Mouse (Mus musculus): ENCODE measurements around the gene Cldn6.

Gene Cldn6

DNA sequence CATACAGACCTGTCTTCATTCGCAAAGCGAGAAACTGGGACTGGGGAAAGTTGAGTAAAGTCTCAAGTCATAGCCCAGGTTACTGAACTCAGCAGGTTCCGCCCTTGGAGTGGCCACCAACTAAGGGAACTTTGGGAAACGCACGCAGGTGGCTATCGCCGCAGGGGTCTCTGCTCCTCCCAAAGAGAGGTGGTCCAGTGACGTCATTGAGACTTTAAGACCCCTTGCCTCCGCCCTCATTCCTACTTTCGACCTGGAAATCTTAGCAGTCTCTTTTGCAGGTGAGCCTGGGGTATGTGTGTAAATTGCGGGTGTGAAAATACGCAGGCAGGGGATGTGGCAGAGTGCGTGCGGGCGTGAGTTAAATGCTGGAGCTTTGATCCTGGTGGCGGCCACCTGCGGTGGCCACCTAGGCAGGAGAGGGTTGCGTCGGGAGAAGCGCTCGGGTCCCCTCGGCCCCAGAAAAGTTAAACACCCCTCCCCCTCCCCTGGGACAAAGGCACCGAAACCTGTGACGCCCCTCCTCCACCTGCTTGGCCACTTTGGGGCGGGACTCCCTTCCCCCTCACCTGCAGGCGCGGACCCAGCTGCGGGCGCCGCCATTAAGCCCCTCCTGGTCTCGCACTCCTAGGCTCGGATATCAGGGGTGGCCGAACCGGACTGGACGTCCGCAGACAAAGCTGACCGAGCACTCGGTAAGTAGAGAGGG, at the start of gene Cldn6:
Gene Cldn6 (plus strand): TSS at position 123 of the 709 bp plus-strand sequence.
- no peak for DNase-seq (ENCODE audit: low read depth, low spot score)

DNA sequence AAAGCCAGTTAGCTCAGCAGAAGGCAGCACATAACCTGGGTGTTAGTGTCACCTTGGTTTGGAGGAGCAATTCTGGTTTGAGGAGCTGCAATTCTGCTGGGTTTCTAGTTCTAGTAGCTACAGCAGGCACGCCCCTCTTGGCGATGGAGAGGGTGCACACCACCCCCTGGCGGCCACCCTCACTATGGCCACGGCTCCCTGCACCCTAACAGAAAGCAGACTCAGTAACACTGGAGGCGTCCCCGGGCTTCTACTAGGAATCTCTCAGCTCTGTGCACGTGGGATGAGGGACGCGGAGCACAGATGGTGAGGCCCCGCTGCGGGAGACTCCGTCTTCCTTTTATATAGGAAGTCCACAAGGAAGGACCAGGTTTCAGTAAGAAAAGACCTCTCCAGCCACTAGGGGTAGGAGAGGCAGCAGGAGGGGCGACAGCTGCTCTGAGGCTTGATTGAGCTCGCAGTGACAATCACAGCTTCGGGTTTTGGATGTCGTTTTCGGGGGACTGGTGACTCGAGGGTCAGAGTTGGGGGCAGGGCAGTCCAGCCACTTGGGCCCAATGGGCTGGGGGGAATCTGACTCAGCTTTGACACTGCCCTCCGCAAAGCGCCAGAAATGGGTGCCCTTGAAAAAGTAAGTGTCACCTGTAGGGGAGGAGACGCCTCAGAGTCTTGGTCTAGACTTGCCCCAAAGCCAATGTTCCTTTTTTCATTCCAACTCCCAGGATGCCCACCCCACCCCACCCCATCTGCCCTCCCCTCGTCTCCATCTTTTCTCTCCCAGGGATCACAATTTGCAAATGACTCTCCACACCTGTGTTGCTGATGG, 48.6 kb upstream of the Cldn6 start:
- peak; percentile 90 for DNase-seq (ENCODE audit: low read depth, low spot score)

GRCm38 (mm10) chr17:23631241-23631640, 47.8 kb upstream of the Cldn6 start:
- no peak for DNase-seq (ENCODE audit: low read depth, low spot score)

DNA sequence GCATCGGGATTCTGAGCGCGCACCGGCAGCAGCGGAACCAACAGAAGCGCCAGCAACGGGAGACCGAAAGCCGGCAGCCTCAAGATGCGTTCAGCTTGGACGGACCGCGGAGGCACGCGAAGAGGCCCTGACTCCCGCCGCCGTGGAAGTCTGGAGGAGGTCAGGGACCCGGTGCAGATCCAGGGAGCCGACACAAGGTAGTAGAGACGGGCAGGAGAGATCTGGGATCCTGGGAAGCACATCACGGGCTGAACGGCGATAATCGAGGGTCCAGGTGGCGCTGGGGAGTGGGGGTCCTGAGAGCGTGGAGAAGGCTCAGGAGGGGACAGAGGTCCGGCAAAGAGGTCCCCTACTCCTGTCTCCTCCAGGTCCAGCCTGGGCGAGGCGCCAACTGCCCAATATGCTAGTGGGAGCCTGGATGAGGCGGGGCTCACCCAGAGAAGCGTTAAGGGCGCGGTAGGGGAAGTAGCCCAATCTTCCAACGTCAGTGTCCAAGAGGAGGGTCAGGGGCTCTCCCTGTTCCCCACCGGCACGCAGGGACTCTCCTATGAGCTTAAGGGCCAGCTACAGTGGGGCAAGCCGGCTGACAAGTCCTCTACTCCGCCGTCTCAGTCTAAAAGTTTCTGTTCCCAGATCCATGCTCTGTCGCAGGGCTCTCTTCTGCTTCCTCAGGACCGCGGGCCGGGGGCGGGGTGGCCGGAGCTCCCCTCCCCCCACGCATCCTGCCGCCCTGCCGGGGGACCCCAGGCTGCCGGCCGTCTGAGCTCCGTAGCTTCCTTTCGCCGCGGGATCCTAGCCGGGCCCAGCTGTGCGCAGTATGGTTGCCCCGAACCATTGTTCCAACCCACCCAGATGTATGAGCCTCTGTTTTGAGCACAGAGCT, 34.2 kb upstream of the Cldn6 start, which contains the start of gene Mmp25:
Gene Mmp25 (minus strand): TSS at position 665 of the 883 bp plus-strand sequence.
- DNase-seq (ENCODE audit: low read depth, low spot score), result no peak

GRCm38 (mm10) chr17:23645894-23646293, 33.2 kb upstream of the Cldn6 start:
- DNase-seq (ENCODE audit: low read depth, low spot score), result no peak

DNA sequence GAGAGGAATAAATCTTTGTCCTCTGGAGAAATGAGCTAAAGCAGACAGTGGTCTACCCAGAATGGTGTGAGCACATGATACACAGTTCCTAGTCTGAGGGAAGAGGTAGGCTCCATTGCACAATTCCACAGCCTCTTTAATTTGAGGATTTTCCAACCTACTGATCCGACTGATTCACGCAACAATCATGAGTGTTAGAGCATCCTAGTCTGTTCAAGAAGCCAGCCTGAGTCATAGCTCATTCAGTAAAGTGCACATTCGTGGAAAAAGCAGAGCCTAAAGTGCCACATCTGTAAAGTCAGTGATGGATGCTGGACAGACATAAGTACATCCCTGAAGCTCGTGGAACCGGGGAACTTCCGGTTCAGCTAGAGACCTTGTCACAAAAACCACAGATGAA, 27.7 kb upstream of the Cldn6 start:
- DNase-seq (ENCODE audit: low read depth, low spot score), result no peak

GRCm38 (mm10) chr17:23653324-23653723, 25.7 kb upstream of the Cldn6 start:
- no peak for DNase-seq (ENCODE audit: low read depth, low spot score)

GRCm38 (mm10) chr17:23654001-23654400, 25.0 kb upstream of the Cldn6 start:
- DNase-seq (ENCODE audit: low read depth, low spot score), result no peak

- DNase-seq (ENCODE audit: low read depth, low spot score), result no peak
Observed at GRCm38 (mm10) chr17:23654410-23654809, 24.6 kb upstream of the Cldn6 start.

GRCm38 (mm10) chr17:23658450-23658849, 20.6 kb upstream of the Cldn6 start:
- DNase-seq (ENCODE audit: low read depth, low spot score), result no peak

DNA sequence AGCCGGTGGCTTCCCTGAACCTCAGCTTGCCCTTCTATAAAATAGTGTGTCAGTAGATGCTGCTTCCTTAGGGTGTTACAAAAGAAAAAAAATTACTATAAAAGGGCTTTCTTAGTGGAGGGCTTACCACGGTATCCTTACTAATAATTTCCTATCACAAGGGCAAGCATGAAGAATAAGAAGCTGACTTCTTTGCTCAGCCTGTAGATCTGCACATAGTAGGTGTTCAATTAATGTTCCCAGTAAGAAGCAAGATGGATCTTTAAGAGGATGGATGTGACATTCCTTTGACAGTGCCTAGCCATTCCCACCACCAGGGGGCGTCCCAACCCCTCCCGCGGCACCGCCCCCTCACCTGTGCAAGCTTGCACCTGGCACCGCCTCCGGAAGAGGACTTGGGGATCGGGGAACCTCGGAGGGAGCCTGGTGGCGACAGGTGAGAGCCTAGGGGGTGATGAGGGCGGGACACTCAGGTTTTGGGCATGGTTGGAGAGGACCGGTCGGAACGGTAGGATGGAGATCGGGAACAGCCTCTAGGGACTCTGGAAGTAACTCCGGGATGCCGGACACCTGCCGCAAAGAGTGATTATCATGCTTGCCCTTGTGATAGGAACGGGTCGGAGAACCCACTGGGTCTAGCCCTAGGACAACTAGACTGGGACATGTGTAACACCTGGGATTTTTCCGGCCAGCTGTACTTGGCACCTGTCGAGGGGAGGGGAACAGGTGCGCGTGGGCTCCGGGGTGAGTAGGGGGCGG, 18.8 kb upstream of the Cldn6 start, which contains the start of gene Bicdl2:
Gene Bicdl2 (plus strand): TSS at position 390 of the 759 bp plus-strand sequence.
- peak; percentile 76 for DNase-seq (ENCODE audit: low read depth, low spot score)

- DNase-seq (ENCODE audit: low read depth, low spot score), result no peak
Observed at GRCm38 (mm10) chr17:23660876-23661200, 18.2 kb upstream of the Cldn6 start.

- DNase-seq (ENCODE audit: low read depth, low spot score), result peak; percentile 59
Observed at GRCm38 (mm10) chr17:23661526-23661925, 17.5 kb upstream of the Cldn6 start.

GRCm38 (mm10) chr17:23664556-23665021, 14.5 kb upstream of the Cldn6 start:
- DNase-seq (ENCODE audit: low read depth, low spot score), result peak; percentile 67

DNA sequence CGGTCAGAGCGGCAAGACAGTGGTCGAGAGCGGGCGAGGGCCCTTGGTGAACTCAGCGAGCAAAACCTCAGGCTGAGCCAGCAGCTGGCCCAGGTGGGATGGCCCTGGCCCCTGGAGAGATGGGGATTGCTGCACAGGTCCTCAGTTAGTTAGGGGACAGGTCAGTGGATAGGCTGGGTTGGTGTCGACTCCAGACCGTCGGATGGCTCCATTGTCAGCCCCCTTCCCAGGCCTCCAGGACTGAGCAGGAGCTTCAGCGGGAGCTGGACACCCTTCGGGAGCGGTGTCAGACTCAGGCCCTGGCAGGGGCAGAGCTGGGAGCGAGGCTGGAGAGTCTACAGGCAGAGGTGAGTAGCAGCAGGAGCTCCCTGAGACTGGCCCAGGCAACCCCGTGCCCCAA, 13.5 kb upstream of the Cldn6 start:
- DNase-seq (ENCODE audit: low read depth, low spot score), result no peak

DNA sequence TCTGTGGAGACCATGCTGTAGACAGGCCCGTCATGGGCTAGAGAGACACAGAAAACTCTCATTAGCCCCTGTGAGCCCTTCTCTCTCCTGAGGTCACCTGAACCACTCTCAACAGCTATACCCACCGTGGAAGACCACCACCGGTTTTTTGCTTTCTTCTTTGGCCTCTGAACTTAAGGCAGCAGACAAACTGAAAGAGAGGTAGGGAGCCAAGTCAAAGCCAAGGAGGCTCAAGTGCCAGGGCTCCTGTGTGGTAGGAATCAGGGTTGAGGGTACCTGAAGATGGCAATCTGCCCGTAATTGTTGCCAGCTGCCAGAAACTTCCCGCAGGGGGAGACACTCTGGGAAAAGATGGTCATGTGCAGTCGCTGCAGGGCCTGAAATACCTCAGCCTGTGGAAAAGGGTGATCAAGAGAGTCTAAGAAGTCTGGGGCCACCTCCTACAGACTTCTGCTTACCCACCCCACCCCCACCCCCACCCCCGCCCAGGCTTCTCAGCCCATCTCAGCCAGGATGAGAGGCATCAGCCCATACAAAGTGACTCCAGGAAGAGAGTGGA, 8.5 kb upstream of the Cldn6 start:
- no peak for DNase-seq (ENCODE audit: low read depth, low spot score)

DNA sequence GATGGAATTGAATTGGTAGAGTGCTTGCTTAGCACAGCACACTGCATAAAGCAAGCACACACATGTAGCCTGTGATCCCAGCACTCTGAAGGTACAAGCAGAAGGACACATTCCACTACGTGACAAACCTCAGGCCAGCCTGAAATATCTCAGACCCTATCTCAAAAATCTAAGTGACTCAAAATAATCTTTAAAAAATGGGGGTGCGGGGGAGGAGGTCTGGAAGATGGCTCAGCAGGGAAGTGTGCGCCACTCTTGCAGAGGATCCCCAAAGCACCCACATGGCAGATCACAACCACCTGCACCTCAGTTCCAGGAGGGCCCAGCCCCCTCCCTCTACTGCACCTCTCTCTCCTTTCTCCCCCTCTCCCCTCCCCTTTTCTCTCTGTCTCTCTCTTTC, 7.5 kb upstream of the Cldn6 start:
- no peak for DNase-seq (ENCODE audit: low read depth, low spot score)

- no peak for DNase-seq (ENCODE audit: low read depth, low spot score)
Observed at GRCm38 (mm10) chr17:23672761-23673160, 6.3 kb upstream of the Cldn6 start.

DNA sequence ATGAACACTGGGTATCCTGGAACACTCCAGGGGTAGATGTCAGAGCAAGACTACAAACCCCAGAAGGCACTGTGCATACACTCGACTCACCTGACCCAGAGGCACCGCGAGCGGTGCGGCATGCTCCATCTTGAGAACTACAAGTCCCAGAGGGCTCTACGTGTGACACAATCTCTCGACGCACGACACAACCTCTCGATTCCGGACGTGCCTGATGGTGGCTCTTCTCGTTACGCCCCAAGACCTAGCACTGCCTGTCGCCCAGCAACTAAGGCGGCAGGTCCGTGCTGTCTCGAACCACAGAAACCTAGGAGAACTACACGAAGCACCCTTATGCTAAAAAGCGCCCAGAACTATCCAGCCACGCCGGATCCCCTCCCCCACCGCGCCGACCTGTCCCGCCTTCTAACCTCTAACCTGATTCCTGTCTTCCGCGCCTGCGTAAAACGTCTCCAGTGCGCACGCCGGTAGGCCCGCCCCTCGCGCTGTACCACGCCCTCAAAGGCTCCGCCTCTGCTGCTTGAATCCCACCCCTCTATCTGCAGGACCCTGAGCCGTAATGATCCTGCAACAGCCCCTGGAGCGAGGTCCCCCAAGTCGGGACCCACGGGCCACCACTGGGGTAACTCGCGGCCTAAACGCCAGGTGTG, 5.5 kb upstream of the Cldn6 start, which contains the start of the genes Hcfc1r1 and Thoc6:
Gene Hcfc1r1 (plus strand): TSS at position 173 of the 650 bp plus-strand sequence.
Gene Thoc6 (minus strand): TSS at position 459 of the 650 bp plus-strand sequence.
- peak; percentile 96 for DNase-seq (ENCODE audit: low read depth, low spot score)
